Mouse (Mus musculus): Measurements from ENCODE around the gene Syt1.

Syt1 gene

DNA sequence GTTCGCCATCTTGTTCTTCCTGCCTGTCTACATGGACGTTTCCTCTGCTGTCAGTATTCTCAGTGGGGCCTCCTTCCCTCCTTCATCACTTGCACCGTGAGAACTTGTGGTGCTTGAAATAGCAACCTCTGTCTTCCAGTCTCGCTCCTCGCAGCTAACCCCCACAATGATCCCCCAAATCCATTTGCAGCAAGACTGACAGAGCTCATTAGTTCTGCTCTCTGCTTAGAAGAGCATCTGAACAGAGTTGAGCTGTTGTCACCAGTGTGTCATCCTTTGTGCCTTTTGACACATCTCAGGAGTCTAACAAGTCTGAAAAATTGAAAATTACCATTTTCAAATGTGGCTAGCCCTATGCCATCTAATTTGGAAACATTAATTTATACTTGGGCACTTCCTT, 372.7 kb downstream of the Syt1 start:
- no peak for DNase-seq (ENCODE audit: low spot score)

DNA sequence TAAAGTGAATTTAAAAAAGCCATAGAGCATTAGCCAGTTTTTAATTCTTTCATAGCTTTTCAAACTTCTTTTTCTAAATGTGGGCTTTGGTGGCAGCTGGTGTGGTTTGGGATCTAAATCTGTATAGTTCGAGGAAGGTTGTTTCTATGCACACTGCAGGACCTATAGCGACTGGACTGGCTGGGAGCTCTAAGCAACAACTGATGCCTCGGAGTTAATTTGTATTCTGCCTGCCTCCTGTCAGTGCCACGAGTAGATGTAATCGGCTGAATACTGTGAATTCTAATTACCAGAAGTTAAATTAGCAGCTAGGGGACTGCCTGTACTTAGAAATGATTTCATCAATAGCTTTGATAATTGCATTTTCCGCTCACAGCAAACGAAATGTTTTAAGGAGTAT, 374.7 kb downstream of the Syt1 start:
- no peak for DNase-seq (ENCODE audit: low spot score)

DNA sequence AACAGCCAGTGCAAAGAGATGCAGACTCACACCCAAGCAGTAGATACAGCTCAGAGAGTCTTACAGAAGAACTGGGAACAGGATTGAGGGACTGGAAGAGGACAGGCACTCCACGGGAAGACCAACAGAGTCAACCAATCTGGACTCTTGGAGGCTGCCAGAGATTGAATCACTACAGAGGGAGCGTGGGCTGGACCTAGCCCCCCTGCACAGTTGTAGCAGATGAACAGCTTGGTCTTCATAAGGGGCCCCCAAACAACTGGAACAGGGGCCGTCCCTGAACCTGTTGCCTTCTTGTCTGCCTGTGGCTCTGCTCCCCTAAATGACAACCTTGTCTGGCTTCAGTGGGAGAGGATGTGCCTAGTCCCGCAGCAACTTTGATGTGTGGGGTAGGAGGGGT, 375.2 kb downstream of the Syt1 start:
- DNase-seq (ENCODE audit: low spot score): no peak

DNA sequence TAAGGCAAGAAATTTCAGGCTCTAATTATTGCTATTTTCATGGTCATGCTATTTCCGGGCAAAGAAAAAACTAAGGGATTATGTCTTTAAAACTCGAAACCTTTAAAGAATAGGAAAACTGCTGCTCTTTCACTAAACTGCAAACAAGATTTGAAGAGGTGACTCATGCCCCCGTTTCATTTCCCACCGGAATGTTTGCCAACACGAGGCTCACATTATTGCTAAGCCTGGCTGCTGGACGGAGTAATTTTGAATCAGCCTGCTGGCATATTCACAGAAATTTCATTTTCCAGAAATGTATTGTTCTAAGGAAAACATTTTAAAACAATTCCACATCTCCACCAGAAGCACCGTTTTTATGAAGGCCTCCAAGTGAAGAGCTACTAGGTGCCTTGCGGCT, 379.9 kb downstream of the Syt1 start:
- DNase-seq (ENCODE audit: low spot score): no peak

DNA sequence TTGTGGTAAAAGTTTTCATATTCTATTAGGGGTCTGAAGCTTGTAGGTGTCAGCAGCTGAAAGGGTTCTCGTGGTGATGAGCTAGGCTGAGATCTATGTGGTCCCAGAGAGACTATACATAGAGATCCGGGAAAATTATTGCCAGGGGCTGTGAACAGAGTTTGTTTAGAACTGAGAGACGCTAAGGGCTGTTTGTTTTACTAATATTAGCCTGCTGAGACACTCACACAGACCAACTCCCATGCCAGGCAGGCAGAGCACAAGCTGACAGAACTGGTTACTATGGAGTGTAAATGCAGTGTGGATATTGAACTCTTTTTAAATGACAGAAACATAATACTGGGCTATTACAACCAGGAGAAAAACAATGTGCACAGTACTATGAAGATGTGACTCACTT, 384.4 kb downstream of the Syt1 start:
- no peak for DNase-seq (ENCODE audit: low spot score)

DNA sequence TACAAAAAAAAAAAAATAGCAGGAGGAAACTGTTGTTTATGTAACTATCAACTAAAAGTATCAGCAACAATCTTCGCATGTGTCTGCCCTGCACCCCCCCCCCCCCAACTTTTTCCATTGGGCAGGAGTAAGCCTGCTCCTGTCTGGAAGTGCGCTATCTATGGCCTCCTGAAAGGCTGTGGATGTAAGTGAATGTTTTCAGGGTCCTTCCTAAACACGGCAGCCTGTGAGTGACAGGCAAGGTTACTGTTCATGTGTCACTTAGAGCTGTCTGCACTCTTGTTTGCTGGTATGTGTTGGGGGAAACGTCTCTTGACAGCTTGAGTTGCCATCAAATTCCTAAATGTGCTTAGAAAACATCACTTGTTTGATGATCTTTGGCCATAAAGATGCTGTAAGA, 387.8 kb downstream of the Syt1 start:
- DNase-seq (ENCODE audit: low spot score): no peak

DNA sequence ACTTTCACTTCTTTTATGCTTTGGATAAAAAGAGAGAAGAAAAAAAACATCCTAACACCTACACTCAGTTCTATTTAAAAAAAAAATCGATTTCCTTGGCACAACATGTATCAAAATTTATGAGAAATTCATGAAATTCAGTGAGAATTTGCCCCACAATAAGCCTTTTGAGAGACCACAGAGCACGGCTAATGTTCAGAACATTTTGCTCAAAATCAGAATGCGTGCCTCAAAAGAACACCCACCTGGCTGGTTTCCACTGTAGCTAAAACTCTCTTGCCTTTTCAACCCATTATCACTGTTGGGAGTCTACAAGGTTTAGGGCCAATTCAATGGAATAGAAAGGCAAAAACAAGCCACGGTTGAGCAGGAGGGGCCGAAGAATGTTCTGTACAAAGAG, 390.9 kb downstream of the Syt1 start:
- DNase-seq (ENCODE audit: low spot score): no peak

DNA sequence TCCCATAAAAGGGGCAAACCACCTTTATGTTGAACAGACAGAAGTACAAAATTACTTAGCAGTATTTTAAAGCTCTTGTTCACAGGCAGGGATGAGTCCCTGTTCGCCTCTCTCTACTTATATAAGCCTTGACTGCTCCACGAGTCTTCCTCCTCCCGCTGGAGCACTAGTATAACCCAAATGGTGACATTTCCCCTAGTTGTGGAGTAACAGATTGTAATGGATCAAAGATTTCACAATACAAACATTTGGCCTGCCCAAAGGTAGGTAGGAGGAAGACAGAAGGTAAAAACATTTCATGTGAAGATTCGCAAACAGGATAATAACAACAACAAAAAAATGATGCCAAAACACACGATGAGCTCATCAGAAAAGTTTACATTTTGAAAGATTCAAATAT, 391.6 kb downstream of the Syt1 start:
- DNase-seq (ENCODE audit: low spot score): no peak

DNA sequence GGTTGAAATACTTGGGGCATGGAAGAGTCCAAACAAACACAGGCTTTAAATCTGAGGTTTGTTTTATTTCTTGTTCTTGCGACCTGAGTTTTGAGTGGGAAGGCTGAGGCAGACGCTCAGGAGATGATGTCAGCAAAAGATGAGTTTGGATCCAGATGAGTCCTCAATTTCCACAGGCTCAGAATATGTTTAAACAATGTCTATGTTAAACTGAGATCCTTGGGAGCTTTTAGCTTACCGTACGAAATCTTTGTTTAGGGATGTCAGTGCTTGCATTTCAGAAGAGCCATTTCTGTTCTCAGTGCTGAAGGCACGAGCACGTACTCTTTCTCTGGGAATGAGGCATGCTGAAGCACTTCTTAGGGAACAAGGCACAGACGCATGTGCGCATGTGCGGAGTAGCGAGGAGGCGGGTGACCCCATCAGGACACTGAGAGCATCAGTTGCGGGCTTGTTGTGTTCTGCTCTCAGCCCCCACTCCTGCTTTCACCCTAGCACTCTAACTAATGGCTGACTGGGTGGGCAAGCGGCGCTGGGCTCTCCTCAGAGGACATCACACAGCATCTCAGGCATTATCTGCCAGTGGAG, 400.6 kb downstream of the Syt1 start:
- no peak for DNase-seq (ENCODE audit: low spot score)

DNA sequence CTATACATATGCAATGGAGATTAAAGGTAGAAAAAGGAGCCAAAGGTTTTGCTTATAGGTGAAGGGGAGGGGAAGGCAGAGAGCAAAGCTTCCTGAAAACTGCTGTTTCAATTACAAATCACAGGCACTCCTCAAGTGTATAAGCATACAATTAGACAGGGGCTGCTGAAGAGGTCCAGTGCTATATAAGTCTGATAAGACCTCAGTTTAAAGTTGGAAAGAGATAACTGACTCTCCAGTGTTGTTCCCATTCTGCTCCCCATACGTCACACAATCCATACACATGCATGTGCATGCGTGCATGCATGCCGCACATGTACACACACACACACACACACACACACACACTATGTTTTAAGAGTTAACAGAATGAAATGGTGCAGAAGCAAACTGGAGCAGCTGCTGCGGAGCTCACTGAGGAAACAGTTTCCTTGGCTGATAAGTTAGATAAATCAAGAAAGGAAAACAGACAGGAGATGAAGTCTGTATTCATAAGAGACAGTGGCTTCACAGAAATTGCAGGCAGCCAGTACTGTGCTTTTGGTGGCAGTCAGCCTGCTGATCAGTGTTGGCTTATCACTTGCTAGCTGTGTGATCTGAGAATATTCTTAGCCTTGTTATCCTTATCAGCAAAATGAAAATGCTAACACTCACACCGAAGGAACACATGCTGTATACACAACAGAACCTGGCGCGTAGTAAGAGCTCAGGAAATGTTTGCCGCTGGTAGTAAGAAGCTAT, 408.9 kb downstream of the Syt1 start:
- no peak for DNase-seq (ENCODE audit: low spot score)

DNA sequence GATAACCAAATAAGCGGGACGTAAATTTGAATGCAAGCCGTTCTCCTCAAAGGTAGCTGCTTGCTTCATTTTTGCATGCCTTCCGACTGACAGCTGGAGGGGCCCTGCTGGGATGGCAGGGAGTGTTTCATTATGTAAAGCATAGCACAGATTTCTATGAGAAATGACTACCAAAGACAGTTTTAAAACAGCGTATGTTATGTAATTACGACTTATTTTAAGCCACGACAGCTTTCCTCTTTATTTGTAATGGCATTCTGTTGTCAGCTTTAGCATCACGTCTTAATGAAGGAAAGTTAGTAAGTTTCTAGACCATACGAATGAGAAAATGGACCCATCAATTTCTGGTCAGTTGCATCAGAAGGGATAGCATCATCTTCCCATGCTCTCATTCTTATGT, 410.1 kb downstream of the Syt1 start:
- no peak for DNase-seq (ENCODE audit: low spot score)

DNA sequence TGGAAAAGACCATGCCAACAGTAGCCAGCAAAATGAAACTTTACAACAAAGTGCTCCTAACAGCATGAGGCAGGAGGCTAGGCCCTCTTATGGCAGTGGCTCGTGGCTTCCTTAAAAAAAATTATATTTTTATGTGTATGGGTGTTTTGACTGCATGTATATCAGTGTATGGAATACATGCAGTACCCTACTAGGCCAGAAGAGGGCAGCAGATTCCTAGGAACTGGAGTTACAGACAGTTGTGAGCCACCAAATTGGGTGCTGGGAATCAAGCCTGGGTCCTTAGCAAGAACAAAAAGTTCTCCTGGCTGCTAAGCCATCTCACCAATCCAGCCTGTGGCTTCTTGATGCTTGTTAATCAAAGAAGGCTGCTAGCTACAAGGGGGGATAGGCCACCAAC, 413.4 kb downstream of the Syt1 start:
- no peak for DNase-seq (ENCODE audit: low spot score)

DNA sequence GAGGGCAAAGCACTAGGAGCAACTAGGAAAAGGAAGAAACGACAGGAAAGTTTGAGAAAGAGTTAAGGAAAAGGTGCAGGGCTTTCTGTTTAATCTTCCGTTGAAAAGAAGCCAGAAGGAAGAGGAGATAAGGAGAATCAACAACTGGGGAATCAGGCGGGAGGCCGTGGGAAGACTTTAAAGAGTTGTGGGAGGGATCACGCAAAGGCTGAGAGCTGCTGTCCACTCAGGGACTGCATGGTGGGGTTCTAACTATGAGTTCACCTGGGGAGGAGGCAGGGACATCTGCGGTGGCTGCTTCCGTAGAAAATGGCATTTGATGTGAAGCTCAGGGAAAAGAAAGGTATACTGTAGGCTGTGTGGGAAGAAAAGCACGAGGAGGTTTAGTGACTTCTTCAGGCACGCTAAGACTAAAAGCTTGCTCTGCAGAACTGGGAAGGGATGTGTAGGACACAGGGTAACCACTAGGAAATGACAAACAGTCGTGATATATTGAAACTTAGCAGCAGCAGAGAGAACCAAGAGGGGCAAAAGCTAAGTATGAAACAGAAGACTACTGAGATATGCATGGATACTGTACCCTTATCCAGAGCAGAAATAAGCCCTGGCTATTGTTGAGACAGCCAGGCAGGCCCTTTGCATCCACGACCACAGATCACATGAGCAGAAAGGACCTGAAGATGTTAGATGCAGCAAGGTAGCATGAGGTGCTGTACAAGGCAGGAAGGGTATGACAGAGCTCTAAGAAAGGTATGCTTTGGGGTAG, 414.4 kb downstream of the Syt1 start:
- DNase-seq (ENCODE audit: low spot score): no peak

DNA sequence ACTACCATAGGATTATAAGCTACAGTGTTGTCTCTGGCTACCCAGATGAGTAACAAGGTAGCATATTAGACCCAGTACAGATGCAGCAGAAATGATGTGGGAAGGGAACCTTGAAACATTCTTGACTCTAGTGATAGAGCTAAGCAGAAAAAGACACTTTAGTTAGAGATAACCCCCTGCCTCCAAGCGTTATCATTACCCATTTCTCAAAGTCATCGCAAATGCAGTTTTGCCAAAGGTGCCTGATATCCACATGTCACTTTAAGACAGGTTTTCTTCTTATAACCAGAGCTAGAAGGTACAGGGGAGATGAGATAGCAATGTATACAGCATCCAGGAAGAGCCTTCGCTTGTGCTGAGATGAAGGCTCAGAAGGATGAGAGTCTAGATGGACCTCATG, 421.4 kb downstream of the Syt1 start:
- DNase-seq (ENCODE audit: low spot score): no peak

DNA sequence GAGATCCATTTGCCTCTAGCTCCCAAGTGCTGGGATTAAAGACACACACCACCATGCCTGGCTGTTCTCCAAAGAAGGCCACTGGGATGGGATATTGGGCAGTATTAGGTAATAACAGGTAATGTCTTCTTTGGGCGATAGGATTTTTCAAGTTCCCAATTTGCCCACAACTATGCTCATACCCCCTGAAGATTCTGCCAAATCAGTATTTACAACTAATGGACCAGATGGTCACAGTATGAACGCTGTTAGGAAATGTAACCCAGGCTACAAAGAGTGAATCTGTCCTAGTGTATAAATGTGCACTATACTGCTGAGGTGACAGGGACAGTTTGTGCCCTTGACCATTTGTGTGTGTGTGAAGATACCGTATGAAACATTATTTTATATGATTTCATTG, 421.9 kb downstream of the Syt1 start:
- no peak for DNase-seq (ENCODE audit: low spot score)

DNA sequence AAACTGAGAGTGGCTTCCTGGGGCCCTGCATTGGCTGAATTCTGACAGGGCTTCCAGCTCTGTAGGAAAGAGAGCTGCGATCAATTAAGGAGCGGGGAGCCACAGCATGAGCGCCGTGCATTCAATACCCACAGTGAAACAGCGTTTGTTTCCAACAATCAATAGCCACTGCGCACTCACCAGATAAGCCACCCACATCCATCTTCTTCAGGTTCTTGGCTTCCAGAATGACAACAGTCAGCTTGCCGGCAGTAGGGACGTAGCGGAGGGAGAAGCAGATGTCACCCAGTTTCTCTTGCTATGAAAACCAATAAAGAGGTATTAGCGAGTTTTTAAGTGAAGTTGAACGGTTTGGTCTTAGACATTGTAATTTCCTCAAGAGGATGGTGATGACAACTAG, 427.1 kb downstream of the Syt1 start:
- no peak for DNase-seq (ENCODE audit: low spot score)

DNA sequence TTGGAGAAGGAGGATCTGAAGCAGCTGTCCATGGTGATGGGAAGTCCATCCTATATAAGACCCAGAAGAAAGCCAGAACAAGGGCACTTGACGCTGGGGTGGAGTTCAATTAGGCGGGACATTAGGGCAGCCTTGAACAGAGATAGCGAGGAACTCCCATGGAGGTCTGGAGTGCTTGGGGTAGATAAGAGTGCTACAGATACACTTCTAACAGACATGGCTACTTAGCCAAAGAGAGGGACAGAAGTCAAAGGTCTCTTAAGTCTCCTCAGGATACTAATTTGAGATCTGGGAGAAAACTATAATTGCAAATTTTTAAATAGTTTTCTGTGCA, 428.4 kb downstream of the Syt1 start:
- DNase-seq (ENCODE audit: low spot score): no peak

DNA sequence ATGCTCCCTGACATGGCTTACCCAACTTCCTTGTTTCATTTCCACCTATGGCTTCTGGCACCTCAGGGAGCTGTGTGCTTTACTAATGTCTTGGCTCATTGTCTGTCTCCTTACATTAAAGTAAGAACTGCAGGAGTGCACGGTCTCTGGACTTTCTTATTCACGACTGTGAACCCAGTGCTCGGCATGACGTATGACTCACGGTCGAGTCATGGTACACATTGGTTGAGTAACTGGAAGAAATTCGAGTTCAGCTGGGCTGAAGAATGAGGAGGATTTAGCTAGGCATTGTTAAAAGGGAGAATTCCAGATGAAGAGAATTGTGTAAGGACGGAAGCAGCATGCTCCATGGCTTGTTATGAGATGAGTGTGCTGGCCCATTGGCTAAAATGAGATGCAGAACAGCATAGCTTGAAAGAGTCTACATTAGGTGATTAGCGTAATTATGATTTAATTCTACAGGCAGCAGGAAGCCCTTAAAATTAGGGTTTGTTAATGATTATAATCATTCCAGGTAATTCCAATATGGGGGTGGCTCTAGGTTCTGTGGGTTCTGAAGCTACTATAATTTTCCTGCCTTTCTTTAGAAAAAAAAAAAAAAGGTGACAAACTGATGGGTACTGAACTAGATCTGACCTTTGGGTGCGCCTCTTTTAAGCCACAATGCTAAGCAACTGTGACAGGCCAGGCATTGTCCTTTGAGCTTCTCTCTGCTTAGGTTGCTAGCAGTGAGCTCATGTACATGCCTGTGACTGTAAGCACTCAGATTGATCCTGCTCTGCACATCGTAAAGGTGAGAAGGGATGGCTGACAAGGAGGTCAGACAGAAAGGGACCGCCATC, 429.0 kb downstream of the Syt1 start:
- no peak for DNase-seq (ENCODE audit: low spot score)

DNA sequence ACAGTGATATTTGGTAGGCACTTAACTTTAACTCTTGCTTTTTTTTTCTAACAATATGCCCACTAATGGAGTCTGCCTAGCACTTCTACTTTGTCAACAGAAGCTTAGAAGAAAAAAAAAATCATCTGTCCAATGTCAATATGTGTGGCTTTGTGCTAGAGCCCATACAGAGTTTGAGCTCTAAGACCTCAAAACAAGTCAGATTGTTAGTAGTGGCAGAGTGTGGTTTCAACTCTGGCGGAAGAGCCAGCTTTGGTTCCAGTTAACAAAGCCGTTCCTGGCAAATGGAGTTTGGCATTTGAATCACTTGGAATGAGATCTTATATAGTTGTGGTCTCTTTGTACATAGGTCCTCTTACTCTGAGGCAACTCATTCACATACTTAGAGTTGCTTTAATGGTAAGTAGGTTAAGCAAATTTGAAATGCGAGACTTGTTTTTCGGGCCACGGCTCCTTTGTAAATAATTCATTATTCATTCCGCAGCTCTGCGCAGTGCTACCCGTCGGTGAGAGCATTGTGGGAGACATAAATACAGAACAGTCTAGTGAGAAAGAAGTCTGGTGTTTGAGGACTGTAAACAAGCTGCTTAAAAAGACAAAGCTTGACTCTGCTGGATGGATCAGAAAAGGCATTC, 429.9 kb downstream of the Syt1 start:
- DNase-seq (ENCODE audit: low spot score): no peak

DNA sequence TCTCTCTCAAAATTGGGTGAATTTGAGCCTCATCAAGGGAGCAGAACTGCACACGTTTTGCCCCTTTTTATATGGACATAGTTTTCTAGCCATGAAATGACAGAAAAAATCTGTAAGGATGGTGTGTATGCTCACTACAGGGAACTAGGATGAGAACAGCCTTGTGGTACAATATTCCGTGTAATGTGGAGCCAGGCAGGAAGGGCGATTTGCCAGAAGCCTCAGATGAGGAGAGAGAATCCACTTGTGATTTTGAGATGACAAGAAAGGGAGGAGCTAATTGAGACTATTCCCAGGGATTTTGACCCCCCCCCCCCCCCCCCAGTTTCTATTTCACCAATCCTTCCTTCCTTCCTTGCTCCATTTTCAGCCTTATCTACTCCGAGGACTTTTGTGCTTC, 431.4 kb downstream of the Syt1 start:
- DNase-seq (ENCODE audit: low spot score): no peak

DNA sequence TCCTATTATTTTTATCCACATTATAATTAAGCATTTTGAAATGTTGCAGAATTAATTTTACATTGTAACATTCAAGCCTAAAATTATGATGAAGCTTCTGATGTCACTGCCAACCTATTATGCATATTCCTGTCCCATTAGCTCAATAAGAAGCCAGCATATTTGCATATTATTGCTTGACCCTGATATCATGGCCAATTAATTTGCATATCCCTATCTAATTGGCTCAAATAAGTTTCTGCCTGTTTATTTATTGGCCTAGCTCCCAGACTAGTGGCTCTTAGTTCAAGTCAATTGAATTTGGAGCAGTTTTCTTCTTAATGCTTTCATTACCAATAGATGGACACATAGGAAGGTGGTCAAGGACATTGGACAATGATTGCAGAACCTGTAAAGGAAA, 433.2 kb downstream of the Syt1 start:
- DNase-seq (ENCODE audit: low spot score): no peak

DNA sequence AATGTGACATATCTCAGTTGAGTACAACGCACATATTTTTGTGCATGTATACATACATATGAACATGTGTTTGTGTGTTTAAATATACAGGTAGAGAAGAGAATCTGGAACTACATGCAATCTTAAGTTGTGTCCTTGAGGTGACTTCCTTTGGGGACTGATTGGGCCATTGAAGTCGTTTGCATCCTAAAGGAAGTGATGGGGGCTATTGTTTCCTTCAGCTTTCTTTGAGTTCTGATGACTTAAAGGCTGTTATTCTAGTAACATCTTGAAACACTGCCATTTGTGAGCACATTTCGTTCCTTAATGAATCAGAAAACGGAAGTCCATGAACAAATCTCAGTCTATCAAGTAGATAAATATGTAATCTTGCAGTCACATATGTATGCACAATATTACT, 438.0 kb downstream of the Syt1 start:
- DNase-seq (ENCODE audit: low spot score): no peak
